Mouse (Mus musculus): ENCODE data around the gene Tlr9. TPM values are rescaled to one million over a fixed set of nuclear protein-coding genes. Genes with fewer than 3 reads are reported as not detected.

Tlr9 gene
- total RNA-seq, 1 experiment from 2014 or later = 14.8 TPM

- no peak for ATAC-seq (ENCODE audit: extremely low read depth, insufficient number of reproducible peaks, low FRiP score, poor library complexity, severe bottlenecking)
Observed at GRCm38 (mm10) chr9:106258990-106259389, 36.6 kb downstream of the Tlr9 start.

- ATAC-seq (ENCODE audit: extremely low read depth, insufficient number of reproducible peaks, low FRiP score, poor library complexity, severe bottlenecking) = peak; percentile 75
Observed at GRCm38 (mm10) chr9:106261058-106261457, 38.7 kb downstream of the Tlr9 start.

DNA sequence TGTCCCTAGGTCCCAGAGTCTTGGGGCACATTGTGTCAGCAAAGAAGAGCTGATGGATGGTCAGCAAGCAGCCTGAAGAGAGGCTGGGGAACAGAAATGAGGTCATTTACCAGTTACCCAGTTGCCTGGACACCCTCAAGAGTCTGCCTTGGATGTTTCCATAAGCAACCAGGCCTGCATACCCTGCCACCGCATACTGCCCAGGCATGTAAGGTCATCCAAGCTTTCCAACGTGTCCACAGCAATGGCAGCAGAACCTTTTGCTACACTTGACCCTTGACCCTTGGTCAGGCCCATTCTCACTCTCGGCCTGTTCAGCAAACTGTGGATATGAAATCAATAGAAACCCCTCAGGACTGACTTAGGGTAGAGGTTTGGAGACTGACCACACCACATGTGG, 39.1 kb downstream of the Tlr9 start:
- ATAC-seq (ENCODE audit: extremely low read depth, insufficient number of reproducible peaks, low FRiP score, poor library complexity, severe bottlenecking) = no peak

DNA sequence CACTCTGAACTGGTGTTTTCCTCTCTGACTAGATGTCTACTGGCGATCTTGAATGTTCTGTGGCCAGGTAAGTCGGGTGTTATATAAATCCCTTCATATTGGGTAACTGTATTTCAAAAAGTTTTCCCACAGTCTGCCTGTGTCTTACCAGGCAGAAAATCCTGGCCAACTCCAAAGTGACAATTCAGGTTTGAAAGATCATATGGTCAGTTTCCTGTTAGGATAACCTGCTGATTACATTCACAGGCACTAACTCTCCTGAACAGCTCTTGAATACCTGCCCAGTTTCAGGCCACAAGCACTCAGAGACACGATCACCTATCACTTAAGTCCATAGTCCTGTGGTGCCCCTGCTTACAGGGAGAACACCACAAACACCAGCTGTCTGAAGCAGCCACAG, 39.7 kb downstream of the Tlr9 start:
- no peak for ATAC-seq (ENCODE audit: extremely low read depth, insufficient number of reproducible peaks, low FRiP score, poor library complexity, severe bottlenecking)

DNA sequence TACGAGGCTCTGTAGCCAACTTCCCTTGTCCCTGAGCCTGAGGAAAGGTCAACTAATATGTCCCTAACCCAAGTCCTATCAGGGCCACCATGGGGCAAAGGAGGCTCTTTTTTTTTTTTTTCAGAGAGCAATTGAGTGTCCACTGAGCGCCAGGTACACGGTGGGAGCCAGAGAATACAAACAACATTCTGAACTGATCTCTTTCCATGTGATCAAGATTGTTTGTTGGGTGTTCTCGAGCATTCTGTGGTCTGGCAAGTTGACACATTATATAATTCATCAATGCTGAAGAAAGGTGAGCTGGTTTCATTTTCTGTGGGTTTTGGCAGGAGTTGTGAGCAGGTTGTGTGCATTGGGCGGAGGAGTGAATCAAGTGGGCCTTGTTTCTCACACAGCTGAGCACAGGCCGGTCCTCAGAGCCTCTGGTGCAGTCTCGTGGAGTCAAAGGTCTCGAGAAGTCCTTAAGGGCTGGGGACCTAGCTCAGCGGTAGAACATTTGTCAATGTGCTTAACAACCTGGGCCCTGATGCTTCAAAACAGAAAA, 41.1 kb downstream of the Tlr9 start:
- ATAC-seq (ENCODE audit: extremely low read depth, insufficient number of reproducible peaks, low FRiP score, poor library complexity, severe bottlenecking) = no peak

- ATAC-seq (ENCODE audit: extremely low read depth, insufficient number of reproducible peaks, low FRiP score, poor library complexity, severe bottlenecking) = no peak
Observed at GRCm38 (mm10) chr9:106265358-106266075, 43.1 kb downstream of the Tlr9 start.

- ATAC-seq (ENCODE audit: extremely low read depth, insufficient number of reproducible peaks, low FRiP score, poor library complexity, severe bottlenecking) = no peak
Observed at GRCm38 (mm10) chr9:106266936-106267657, 44.7 kb downstream of the Tlr9 start.

DNA sequence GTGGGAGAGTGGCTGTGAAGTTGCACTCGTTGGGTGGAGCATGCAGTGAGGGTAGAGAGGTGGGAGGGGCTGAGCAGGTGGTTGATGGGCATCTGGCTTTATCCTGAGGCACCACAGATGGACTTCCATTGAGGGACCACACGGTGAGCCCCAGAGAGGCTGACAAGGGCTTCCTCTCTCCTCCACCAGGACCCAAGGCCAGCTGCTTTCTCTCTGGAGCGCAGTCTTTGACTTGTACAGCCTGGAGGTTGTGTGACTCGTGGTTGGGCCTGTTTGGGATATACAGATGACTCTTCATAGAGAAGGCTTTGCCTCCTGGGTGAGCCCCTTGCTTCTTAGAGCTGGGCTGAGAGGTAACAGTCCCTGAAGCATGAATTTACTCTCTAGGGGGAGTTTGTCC, 46.0 kb downstream of the Tlr9 start:
- ATAC-seq (ENCODE audit: extremely low read depth, insufficient number of reproducible peaks, low FRiP score, poor library complexity, severe bottlenecking) = no peak

DNA sequence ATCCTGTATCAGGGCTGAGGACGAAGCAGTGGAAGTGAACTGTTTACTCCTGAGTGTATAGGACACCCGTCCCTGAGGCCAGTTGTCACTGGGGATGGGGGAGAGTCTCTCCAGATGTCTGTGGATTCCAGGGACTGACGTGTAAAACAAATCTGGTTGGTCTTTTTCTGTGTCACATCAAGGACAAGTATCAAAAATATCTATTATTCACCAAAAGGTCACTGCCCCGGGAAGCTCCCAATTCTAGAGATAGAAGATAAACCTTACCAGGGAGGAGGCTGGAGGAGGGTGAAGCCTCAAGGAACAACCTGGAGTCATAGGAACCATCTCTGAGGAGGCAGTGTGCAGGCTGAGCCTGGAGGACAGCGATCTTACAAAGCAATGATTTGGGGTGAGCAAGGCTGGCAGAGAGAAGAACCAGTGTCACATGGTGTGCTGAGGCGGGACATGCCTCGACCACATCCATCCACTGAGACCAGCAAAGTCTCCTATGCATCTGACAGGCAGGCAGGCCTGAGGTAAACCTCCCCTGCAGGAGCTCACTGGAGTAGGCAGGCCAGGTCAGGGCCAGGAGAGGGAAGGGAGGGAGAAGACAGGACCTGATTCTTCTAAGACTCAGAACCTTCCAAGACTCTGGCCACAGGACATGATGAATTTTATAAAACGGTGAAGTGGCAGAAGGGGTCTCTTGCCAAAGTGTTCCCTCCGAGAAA, 46.8 kb downstream of the Tlr9 start:
- ATAC-seq (ENCODE audit: extremely low read depth, insufficient number of reproducible peaks, low FRiP score, poor library complexity, severe bottlenecking) = no peak

DNA sequence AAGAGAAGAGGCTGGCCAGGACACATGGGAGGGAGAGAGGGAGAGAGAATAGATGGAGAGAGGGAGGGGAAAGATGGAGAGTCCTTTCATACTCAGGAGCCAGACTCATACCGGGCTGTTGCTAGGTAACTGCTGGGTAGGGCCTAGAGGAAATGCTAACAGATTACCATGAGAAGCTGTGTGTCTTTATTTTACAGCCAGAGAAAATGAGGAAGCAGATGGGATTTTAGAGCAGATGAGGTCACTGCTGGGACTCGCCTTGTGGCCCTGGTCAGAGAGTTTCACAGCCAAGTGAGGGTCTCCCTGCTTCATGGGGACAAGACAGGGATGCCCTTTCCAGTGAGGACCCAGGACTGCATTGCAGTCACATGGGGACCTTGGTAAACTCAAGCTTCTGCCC, 47.5 kb downstream of the Tlr9 start:
- ATAC-seq (ENCODE audit: extremely low read depth, insufficient number of reproducible peaks, low FRiP score, poor library complexity, severe bottlenecking) = peak; percentile 61

DNA sequence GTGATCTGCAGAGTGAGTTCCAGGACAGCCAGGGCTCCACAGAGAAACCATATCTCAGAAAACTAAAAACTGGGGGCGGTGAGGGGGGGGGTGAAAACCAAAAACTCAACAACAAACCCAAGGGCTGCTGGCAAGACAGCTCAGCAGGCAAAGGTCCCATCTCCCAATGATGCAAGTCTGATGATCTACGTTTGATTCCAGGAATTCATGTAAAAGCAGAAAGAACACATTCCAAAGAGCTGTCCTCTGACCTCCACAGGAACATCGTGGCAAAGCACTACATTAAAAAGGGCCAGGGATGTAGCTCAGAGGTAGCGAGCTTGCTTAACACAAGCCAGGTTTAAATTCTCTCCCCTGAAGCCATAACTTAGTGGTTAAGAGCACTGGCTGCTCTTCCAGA, 48.3 kb downstream of the Tlr9 start:
- no peak for ATAC-seq (ENCODE audit: extremely low read depth, insufficient number of reproducible peaks, low FRiP score, poor library complexity, severe bottlenecking)

DNA sequence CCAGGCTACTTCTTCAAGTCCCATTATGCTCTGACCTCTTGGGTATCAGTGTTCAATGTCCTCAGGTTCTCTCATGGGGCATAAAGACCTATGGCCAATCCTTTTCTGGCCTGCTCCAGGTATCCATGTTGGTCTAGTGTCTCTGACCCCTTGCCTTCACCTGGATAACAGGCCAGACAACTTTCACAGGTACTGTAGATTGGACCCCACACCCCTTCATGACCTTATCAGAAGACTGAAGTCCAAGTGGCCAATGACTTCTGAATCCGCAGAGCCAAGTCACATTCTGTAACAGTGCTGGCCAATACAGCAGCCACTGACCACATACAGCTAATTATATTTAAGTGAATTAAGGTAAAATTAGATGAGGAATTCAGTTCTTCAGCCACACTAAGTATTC, 49.9 kb downstream of the Tlr9 start:
- ATAC-seq (ENCODE audit: extremely low read depth, insufficient number of reproducible peaks, low FRiP score, poor library complexity, severe bottlenecking) = no peak

- no peak for ATAC-seq (ENCODE audit: extremely low read depth, insufficient number of reproducible peaks, low FRiP score, poor library complexity, severe bottlenecking)
Observed at GRCm38 (mm10) chr9:106273276-106273675, 50.9 kb downstream of the Tlr9 start.

DNA sequence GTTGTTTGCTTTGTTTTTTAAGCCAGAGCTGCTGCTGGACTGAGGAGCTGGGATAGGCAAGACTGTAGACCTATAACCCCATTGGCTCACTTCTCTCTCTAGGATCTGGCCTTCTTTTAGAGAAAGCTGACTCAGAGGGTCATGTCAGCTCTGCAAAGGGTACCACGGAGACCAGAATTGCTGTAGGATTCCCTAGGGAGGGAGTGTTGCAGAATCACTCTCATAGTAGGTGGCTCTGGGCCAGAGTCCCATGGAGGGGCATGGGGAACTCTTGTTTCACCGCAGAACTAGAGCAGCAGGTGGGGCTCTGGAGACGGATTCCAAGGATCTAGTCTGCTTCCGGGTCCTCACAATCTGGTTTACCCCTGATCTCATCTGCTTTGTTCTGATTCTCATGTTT, 51.4 kb downstream of the Tlr9 start:
- ATAC-seq (ENCODE audit: extremely low read depth, insufficient number of reproducible peaks, low FRiP score, poor library complexity, severe bottlenecking) = no peak

- no peak for ATAC-seq (ENCODE audit: extremely low read depth, insufficient number of reproducible peaks, low FRiP score, poor library complexity, severe bottlenecking)
Observed at GRCm38 (mm10) chr9:106274652-106275180, 52.3 kb downstream of the Tlr9 start.

GRCm38 (mm10) chr9:106275806-106276205, 53.4 kb downstream of the Tlr9 start:
- ATAC-seq (ENCODE audit: extremely low read depth, insufficient number of reproducible peaks, low FRiP score, poor library complexity, severe bottlenecking) = no peak
